Mouse (Mus musculus) intestine, embryonic 16.5 days (tissue): Measurements from ENCODE around the gene Limk2. TPM values are rescaled to one million over a fixed set of nuclear protein-coding genes. Genes with fewer than 3 reads are reported as not detected.

Source experiments
- ATAC-seq: fragments of 200-750 bp; cut with Nextera tagmentation; 2 replicates; pipeline ENCODE4 v1.8.0; 2017; ENCODE audit warnings: moderate TSS enrichment, moderate library complexity
- H3K27ac ChIP-seq: fragments of 300-500 bp; sonication (generic); 2 replicates; pipeline ENCODE4 v1.5.1; 2014; ENCODE audit warnings: mild to moderate bottlenecking, low read length
- H3K27me3 ChIP-seq: fragments of 300-500 bp; sonication (generic); replicated peaks from 2 replicates; pipeline ENCODE4 v1.6.1; 2014; ENCODE audit warnings: low read length, control low read depth, mixed read lengths; ENCODE audit not compliant: control insufficient read depth, insufficient read depth
- H3K36me3 ChIP-seq: fragments of 300-500 bp; sonication (generic); 2 replicates; pipeline ENCODE4 v1.6.1; 2014; ENCODE audit warnings: low read length, control low read depth; ENCODE audit not compliant: control insufficient read depth, insufficient read depth
- H3K4me1 ChIP-seq: fragments of 300-500 bp; sonication (generic); 2 replicates; pipeline ENCODE4 v1.6.1; 2014; ENCODE audit warnings: low read length, control low read depth, mixed read lengths; ENCODE audit not compliant: control insufficient read depth, insufficient read depth
- H3K4me2 ChIP-seq: fragments of 300-500 bp; sonication (generic); 2 replicates; pipeline ENCODE4 v1.6.1; 2014; ENCODE audit warnings: low read depth, low read length, control low read depth
- H3K4me3 ChIP-seq: fragments of 300-500 bp; sonication (generic); 2 replicates; pipeline ENCODE4 v1.5.1; 2014; ENCODE audit warnings: mild to moderate bottlenecking, low read length
- H3K9ac ChIP-seq: fragments of 300-500 bp; sonication (generic); 2 replicates; pipeline ENCODE4 v1.6.1; 2014; ENCODE audit warnings: low read depth, low read length
- H3K9me3 ChIP-seq: fragments of 300-500 bp; sonication (generic); 2 replicates; pipeline ENCODE4 v1.6.1; 2016; ENCODE audit warnings: low read length, control low read depth; ENCODE audit not compliant: control insufficient read depth
- WGBS: fragments of 180-500 bp; shearing (Covaris S2); extraction: QIAGEN DNeasy Blood & Tissue Kit; methylation state at CpG from one replicate; pipeline ENCODE4 v1.1.7; 2014; 5-methylcytosine and 5-hydroxymethylcytosine counted together
- polyA plus RNA-seq: library from polyadenylated mRNA; unstranded; fragments of >200 nt; fragmentation: Nextera tagmentation; extraction: Ambion mirVana; gene quantifications from 2 replicates; pipeline ENCODE4 v1.2.1, GENCODE M21; 2015

Limk2 gene
- polyA plus RNA-seq, 1 experiment from 2014 or later = 81.3 TPM

DNA sequence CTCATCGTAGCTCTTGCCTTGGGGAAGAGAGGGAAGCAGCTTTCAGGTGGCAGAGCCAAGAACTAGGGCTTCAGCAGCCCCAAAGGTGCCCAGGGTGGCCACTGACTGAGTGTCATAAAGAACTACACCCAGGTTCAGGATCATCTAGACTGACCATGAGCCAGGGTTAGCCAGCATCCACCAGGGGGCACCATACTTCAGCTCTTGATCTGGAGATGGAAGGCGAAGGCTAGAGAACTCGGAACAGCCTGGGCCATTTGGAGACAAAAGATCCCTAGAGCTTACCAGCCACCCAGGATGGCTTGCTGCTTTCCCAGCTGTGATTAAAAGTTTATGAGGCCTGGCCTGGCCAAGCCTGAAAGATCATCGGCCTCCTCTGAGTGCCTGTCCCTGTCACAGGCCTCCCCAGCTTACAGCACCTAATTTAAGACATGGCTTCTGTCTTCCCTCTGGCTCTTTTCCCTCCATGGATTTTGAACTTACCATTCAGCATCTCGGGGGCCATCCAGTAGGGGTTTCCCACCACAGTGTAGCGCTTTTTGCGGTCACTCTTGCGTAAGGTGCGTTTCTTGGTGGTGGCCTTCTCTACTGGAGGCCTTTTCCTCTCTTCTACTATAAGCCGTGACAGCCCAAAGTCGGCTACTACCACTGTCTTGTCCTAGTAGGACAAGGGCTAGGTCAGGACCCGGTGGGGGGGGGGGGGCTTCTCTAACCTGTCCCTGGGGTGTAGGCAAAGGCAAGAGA is 61.7 kb downstream of the Limk2 start:
- ATAC-seq = peak; percentile 68
- Histone ChIP-seq H3K27me3 (no peaks in the 10 kb centered on the region), H3K4me3 (no peak overlapping the region), H3K27ac (no peak overlapping the region), H3K9me3 (no peaks in the 10 kb centered on the region), H3K4me1 (peaks cover 18% of the 10 kb centered on the region), H3K36me3 (peaks cover 18% of the 10 kb centered on the region), H3K9ac (no peak overlapping the region), H3K4me2 (no peak overlapping the region)
- WGBS = 62% methylated on average over 12 of the region's 12 CpGs

GRCm38 (mm10) chr11:3346351-3346750 is 62.6 kb downstream of the Limk2 start:
- H3K9me3 ChIP-seq = no peaks in the 10 kb centered on the region
- WGBS = 93% methylated on average over 7 of the region's 7 CpGs
- ATAC-seq = no peak
- H3K27me3 ChIP-seq = no peaks in the 10 kb centered on the region
- H3K27ac ChIP-seq = no peak overlapping the region
- peaks cover 18% of the 10 kb centered on the region for H3K4me1 ChIP-seq
- H3K4me2 ChIP-seq = no peak overlapping the region
- no peak overlapping the region for H3K9ac ChIP-seq
- no peak overlapping the region for H3K4me3 ChIP-seq
- H3K36me3 ChIP-seq = peaks cover 14% of the 10 kb centered on the region

GRCm38 (mm10) chr11:3344916-3345315 is 64.1 kb downstream of the Limk2 start:
- Histone ChIP-seq H3K4me1 (peaks cover 18% of the 10 kb centered on the region), H3K9me3 (no peaks in the 10 kb centered on the region), H3K27ac (no peak overlapping the region), H3K27me3 (no peaks in the 10 kb centered on the region), H3K36me3 (peaks cover 8% of the 10 kb centered on the region), H3K4me3 (no peak overlapping the region), H3K9ac (no peak overlapping the region), H3K4me2 (no peak overlapping the region)
- WGBS = 91% methylated on average over 3 of the region's 3 CpGs
- no peak for ATAC-seq

- no peaks in the 10 kb centered on the region for H3K9me3 ChIP-seq
- ATAC-seq = no peak
- peaks cover 11% of the 10 kb centered on the region for H3K4me1 ChIP-seq
- H3K27me3 ChIP-seq = no peaks in the 10 kb centered on the region
- H3K9ac ChIP-seq = no peak overlapping the region
- peaks cover 7% of the 10 kb centered on the region; the same call in 1 of the 2 replicates for H3K36me3 ChIP-seq
- H3K27ac ChIP-seq = no peak overlapping the region
- H3K4me3 ChIP-seq = no peak overlapping the region
- no peak overlapping the region for H3K4me2 ChIP-seq
- 81% methylated on average over 5 of the region's 5 CpGs for WGBS
Measured at GRCm38 (mm10) chr11:3341476-3341875, 67.5 kb downstream of the Limk2 start.

GRCm38 (mm10) chr11:3337961-3338360 is 71.0 kb downstream of the Limk2 start:
- Histone ChIP-seq H3K4me2 (no peak overlapping the region), H3K9me3 (no peaks in the 10 kb centered on the region), H3K4me1 (peaks cover 27% of the 10 kb centered on the region), H3K27me3 (no peaks in the 10 kb centered on the region), H3K4me3 (no peak overlapping the region), H3K36me3 (no peaks in the 10 kb centered on the region), H3K9ac (no peak overlapping the region), H3K27ac (no peak overlapping the region)
- ATAC-seq = no peak
- 48% methylated on average over 5 of the region's 5 CpGs for WGBS

- ATAC-seq = peak; percentile 32
- no peak overlapping the region; the same call in 1 of the 2 replicates for H3K9ac ChIP-seq
Measured at GRCm38 (mm10) chr11:3337173-3337955, 71.6 kb downstream of the Limk2 start.

DNA sequence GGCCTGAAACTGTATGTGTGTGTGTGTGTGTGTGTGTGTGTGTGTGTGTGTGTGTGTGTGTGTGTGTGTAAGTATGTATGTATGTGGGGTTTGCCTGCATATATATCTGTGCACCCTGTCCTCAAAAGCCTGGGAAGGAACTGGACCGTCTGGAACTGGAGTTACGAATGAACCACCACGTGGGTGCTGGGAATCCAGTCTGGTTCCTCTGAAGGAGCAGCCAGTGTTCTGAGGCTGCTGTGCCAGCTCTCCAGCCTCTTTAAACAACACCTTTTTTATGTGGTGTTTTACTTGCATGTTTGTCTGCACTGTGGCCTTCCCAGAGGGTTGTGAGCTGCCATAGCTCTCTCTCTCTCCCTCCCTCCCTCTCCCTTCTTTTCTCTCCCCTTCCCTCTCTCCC is 72.4 kb downstream of the Limk2 start:
- Histone ChIP-seq H3K36me3 (no peaks in the 10 kb centered on the region), H3K4me1 (peaks cover 38% of the 10 kb centered on the region), H3K27ac (no peak overlapping the region), H3K9ac (no peak overlapping the region), H3K4me3 (no peak overlapping the region), H3K27me3 (no peaks in the 10 kb centered on the region), H3K9me3 (no peaks in the 10 kb centered on the region), H3K4me2 (no peak overlapping the region)
- ATAC-seq = no peak
- 82% methylated on average over 3 of the region's 3 CpGs for WGBS

More at GRCm38 (mm10) chr11:3337173-3337955, 71.6 kb downstream of the Limk2 start:
- no peaks in the 10 kb centered on the region for H3K9me3 ChIP-seq
- no peak overlapping the region for H3K4me2 ChIP-seq
- no peaks in the 10 kb centered on the region for H3K36me3 ChIP-seq
- peak overlapping the region; percentile 49; the same call in 1 of the 2 replicates for H3K27ac ChIP-seq
- H3K4me1 ChIP-seq = peaks cover 32% of the 10 kb centered on the region
- H3K4me3 ChIP-seq = no peak overlapping the region
- 22% methylated on average over 12 of the region's 12 CpGs for WGBS
- H3K27me3 ChIP-seq = no peaks in the 10 kb centered on the region

DNA sequence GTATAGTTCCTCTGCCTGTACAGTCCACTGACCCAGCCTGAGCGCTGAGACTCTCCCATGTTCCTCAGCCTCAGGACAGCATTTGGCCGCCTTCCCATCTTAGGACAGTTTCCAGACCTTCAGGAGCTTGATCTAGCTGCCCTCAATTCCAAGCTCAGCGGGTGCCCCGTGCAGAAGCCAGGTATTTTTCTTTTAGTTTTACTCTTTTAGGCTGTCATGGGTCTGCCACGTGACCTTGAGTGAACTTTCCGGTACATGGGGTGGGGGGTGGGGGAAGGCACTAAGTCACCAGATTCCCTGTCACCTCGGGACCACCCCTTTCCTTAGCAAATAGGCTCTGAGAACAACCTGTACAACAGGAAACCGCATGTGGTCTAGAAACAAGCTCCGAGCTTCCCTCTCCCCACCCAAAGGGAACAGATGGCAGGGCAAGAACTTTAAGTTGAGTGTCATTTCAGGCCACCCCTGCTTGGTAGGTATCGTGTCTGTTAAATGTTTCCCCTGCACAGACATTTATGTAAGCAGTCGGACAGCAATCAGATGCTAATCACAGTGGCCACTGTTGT is 73.3 kb downstream of the Limk2 start:
- H3K4me2 ChIP-seq = peak overlapping the region; percentile 18
- H3K36me3 ChIP-seq = no peaks in the 10 kb centered on the region
- no peak overlapping the region; the same call in 1 of the 2 replicates for H3K27ac ChIP-seq
- WGBS = 18% methylated on average over 11 of the region's 11 CpGs
- H3K9ac ChIP-seq = no peak overlapping the region
- no peak overlapping the region for H3K4me3 ChIP-seq
- peaks cover 40% of the 10 kb centered on the region for H3K4me1 ChIP-seq
- no peaks in the 10 kb centered on the region for H3K9me3 ChIP-seq
- no peak for ATAC-seq
- no peaks in the 10 kb centered on the region for H3K27me3 ChIP-seq

DNA sequence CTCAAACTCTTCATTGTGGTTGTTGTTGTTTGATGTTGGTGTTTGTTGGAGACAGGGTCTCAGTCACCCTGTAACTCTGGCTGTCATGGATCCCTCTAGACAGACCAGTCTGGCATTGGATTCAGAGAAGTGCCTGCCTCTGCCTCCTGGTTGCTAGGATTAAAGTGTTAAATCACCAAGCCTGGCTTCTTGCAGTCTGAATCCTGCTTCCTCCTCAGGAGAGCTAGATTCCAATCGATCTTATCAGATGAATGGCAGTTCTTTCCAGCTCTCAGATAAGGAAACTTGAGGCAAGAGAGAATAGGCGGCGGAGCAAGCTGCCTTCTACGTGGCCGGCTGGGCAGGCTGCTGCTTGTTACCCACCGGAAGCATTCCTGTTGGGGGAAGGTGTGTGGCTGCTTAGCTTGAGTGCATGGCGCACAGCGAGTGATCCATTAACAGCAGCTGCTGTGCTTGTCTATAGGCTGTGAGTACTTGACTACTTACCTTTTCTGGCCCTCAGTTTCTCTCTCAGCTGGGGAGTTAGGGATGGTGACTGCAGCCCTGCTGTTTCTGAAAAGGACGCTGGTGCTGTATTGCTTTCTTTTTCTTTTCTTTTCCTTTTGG is 74.2 kb downstream of the Limk2 start:
- Histone ChIP-seq H3K4me3 (no peak overlapping the region), H3K27me3 (no peaks in the 10 kb centered on the region), H3K4me1 (peaks cover 44% of the 10 kb centered on the region), H3K9me3 (no peaks in the 10 kb centered on the region), H3K9ac (no peak overlapping the region), H3K4me2 (no peak overlapping the region), H3K27ac (no peak overlapping the region), H3K36me3 (no peaks in the 10 kb centered on the region)
- ATAC-seq = no peak
- WGBS = 48% methylated on average over 9 of the region's 9 CpGs
